Mouse (Mus musculus): ENCODE measurements around the gene Zpr1.

The Zpr1 gene

GRCm38 (mm10) chr9:46272677-46273454, at the start of gene Zpr1:
TSS of gene Zpr1 (plus strand) at chr9:46273064.
- DNase-seq = peak; percentile 93

GRCm38 (mm10) chr9:46223090-46223489, 49.8 kb upstream of the Zpr1 start:
- peak; percentile 15 for DNase-seq

- no peak for DNase-seq
These were observed 48.8 kb upstream of the Zpr1 start for GRCm38 (mm10) chr9:46224101-46224500.

- no peak for DNase-seq
These were observed 47.8 kb upstream of the Zpr1 start for GRCm38 (mm10) chr9:46224945-46225660.

GRCm38 (mm10) chr9:46227064-46227614, 45.7 kb upstream of the Zpr1 start:
- DNase-seq = no peak

GRCm38 (mm10) chr9:46228491-46228890, 44.4 kb upstream of the Zpr1 start, which contains the start of gene Apoa1:
TSS of gene Apoa1 (plus strand) at chr9:46228580.
- DNase-seq = no peak

GRCm38 (mm10) chr9:46229573-46230449, 43.1 kb upstream of the Zpr1 start:
- DNase-seq = peak; percentile 92

- DNase-seq = no peak
These were observed 42.4 kb upstream of the Zpr1 start for GRCm38 (mm10) chr9:46230450-46230975.

- peak; percentile 43 for DNase-seq
These were observed 37.7 kb upstream of the Zpr1 start for GRCm38 (mm10) chr9:46235196-46235595.

GRCm38 (mm10) chr9:46235596-46235648, 37.4 kb upstream of the Zpr1 start, which contains the start of gene Apoc3:
TSS of gene Apoc3 (minus strand) at chr9:46235636.
- DNase-seq = no peak

- no peak for DNase-seq
These were observed 37.2 kb upstream of the Zpr1 start for GRCm38 (mm10) chr9:46235649-46236048.

GRCm38 (mm10) chr9:46238850-46239249, 34.0 kb upstream of the Zpr1 start:
- no peak for DNase-seq

GRCm38 (mm10) chr9:46240526-46241153, 32.2 kb upstream of the Zpr1 start, which contains the start of gene Apoa4:
TSS of gene Apoa4 (plus strand) at chr9:46240696.
- DNase-seq = peak; percentile 23

GRCm38 (mm10) chr9:46241818-46242217, 31.0 kb upstream of the Zpr1 start:
- DNase-seq = no peak

GRCm38 (mm10) chr9:46243122-46243521, 29.7 kb upstream of the Zpr1 start:
- no peak for DNase-seq

- DNase-seq = no peak
These were observed 29.3 kb upstream of the Zpr1 start for GRCm38 (mm10) chr9:46243584-46243983.

GRCm38 (mm10) chr9:46246752-46247324, 26.0 kb upstream of the Zpr1 start:
- peak; percentile 82 for DNase-seq

- DNase-seq = no peak
These were observed 16.7 kb upstream of the Zpr1 start for GRCm38 (mm10) chr9:46256177-46256576.

GRCm38 (mm10) chr9:46256658-46257385, 16.0 kb upstream of the Zpr1 start:
- DNase-seq = no peak

- no peak for DNase-seq
These were observed 15.3 kb upstream of the Zpr1 start for GRCm38 (mm10) chr9:46257546-46257945.

GRCm38 (mm10) chr9:46259111-46259510, 13.8 kb upstream of the Zpr1 start:
- no peak for DNase-seq

GRCm38 (mm10) chr9:46261131-46261530, 11.7 kb upstream of the Zpr1 start:
- no peak for DNase-seq

Measured in kidney, postnatal 10 days (tissue).